Mouse (Mus musculus): Measurements from ENCODE around the gene Bcam.
A peak's percentile ranks its signal among the peaks of the same experiment; 100 is the strongest.
"Not testable (repeated sequence)": the region's sequence is repeated elsewhere in the genome, so short reads cannot be mapped to it uniquely, and the experiment has no call there.

Gene Bcam

DNA sequence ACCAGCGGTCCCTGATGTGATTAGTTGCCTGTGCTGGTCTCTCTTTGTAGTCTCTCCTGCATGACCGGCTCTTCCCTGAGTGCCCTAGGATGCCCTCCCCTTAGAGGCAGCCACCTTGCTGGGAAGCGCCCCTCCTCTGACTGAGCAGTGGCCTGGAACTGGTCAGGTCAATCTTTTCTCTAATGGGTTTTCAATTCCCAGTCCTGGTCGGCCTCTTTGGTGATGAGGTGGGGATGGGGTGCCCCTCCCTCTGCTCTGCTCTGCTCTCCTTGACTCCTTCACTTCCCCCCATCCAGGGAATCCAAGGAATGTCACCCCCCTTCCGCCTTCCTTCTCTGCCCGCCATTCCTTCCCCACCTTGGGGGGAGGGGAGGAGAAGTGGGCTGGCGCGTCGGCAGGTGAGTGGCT is at the start of gene Bcam:
TSS of gene Bcam (minus strand) at position 33 of the 408 bp plus-strand sequence.
- DNase-seq (ENCODE audit: low read depth), result no peak

DNA sequence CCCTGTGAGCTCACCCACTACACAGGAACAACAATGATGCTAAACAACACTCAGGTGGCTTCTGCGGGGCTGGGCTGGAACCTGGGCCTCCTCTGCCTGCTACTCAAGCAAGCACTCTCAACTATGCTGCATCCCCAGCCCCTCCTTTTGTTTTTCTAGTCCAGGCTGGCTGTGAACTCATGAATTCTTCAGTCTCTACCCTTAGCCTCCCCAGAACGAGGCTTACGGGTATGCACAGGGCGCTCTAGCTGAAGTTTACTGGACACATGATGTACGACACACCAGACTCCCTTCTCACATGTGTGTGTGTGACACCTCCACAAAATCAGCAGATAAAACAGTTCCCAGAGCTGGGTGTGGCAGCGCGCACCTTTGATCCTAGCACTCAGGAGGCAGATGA is 48.1 kb upstream of the Bcam start:
- no peak for DNase-seq (ENCODE audit: low read depth)

DNA sequence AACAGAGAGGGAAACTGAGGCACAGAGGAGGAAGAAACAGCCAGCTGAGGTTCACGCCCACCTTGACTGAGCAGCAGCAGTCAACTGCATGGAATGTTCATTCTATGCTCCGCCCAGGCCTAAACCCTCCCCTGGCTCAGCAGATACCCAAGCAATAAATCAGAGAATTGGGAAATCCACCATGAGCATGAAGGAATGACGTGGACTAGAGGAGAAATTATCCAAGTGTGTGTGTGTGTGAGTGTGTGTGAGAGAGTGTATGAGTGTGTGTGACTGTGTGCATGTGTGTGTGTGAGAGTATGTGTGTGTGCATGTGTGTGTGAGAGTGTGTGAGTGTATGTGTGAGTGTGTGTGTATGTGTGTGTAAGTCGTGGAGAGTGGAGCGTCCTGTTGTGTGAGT is 47.6 kb upstream of the Bcam start:
- peak; percentile 83 for DNase-seq (ENCODE audit: low read depth)

DNA sequence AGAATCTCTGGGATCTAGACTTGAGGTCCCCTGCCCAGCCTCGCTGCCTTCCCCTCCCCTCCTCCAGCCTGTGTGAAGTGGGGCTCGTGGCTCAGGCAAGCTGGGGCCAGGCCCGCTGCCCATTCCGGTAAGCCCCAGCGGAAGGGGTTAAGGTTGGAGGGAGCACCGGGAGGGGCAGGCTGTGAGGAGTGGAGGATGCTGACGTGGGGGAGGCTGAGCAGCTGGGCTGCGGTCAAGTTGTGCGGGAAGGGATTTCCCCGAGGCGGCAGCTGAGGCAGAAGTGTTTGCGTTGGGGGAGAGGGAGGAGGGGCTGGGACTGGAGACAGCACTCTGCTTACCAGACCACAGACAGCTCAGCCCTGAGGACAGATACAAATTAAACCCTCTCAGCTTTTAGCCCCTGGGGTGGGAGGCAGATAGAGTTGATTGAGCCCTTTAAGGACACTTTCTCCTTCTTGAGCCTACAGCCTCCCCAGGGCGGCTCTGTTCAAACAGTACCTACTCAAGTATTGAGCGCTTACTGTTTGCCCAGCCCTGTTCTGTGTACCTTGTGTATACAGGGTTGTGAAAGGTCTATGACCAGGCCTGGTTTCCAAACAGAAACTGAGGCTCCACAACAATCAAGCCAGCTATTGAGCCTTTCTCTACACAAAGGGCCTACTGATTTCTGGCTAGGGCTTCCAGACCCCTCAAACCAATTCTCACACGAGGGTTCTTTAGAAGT is 46.7 kb upstream of the Bcam start:
- DNase-seq (ENCODE audit: low read depth), result peak; percentile 89

DNA sequence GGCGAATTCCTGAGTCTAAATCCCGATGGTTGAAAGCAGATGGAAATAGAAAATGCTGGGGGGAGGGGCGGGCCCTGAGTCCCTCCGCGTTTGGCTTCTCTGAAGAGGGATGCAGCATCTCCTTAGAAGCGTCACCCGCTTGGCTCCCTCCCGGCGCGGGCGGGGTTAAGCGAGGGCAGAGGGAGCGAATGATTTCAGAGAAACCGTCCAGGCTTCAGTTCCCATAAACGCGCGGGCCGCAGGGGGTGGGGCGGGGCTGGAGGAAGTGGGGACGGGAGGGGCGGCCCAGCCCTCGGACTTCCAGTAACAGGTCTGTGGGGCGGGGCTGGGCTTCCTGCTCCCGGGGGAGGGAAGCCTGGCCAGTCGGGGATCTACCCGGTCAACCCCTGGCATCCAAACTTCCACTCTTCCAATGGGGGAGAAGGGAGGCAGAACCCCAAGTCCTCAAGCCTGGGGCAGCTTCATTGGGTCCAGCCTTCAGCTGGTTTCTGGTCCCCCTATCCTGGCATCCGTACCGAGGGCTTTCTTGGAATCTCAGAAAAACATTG is 45.5 kb upstream of the Bcam start:
- DNase-seq (ENCODE audit: low read depth), result peak; percentile 87

DNA sequence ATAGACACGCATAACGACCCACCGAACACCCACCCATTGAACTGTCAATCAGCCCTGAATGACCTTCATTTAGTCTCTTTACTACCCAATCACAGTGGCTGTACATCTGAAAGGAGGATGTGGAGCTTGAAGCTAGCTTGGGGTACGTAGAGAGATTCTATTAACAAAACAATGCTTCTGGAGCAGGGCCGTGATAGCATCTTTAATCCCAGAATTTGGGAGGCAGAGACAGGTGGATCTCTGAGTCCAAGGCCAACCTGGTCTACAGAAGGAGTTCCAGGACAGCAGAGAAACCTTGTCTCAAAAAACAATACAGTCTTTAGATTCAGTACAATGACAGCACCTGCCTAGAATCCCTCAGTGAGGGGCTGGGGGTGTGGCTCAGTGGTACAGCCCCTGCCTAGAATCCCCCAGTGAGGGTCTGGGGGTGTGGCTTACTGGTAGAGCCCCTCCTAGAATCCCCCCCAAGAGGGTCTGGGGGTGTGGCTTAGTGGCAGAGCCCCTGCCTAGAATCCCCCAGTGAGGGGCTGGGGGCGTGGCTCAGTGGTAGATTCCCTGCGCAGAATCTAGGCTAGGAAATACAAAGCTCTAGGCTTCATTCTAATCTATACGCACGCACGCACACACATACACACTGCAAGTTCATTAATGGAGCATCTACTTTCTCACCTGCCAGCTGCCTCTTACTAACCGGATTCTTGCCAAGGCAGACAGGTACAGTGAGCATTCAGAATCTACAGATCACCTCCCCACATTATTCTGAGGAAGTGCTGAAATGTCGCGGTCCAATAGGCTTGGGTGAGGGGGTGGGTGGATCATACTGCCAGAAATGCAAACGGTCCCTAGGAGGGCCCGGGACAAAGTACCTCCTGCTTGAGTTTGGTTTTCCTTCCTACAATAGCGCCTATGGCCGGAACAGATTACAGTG is 44.7 kb upstream of the Bcam start:
- no peak for DNase-seq (ENCODE audit: low read depth)

DNA sequence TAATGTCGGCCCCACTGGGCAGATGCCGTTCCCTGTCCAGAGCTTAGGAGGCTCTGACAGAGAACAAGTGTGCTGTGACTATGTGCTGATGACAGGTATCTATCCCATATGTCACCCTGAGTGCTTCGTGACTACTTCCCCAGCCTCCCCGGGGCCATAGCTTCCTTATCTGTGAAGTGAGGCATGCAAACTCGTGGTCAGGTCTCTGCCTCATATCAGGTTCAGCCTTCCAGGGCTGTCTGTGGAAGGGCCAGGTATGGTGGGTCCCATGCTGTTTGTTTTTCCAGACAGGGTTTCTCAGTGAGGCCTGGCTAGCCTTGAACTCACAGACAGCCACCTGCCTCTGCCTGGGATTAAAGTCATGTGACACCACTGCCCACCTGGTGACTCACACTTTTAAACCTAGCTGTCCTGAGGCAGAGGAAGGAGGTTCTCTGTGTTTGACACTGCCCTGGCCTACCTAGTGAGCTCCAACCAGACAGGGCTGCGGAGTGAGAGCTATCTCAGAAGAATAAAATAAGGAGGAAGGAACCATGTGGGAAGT is 42.8 kb upstream of the Bcam start:
- DNase-seq (ENCODE audit: low read depth), result no peak

DNA sequence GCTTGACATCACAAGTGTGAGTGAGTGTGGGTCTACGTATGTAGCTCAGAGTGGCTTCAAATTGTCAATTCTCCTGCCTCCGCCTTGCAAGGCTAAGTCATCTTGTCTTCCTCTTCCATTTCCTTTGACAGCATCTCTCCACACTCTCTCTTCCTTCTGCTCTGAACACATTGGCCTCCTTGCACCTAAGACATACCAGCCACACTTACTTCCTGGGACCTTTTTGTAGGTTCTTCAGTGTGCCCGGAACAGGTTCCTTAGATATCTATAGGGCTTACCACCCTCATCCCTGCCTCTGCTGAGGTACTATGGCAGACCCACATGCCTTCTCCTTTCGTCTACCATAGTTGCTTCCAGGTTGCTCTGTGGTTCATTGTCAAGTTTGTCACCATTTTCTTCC is 42.3 kb upstream of the Bcam start:
- DNase-seq (ENCODE audit: low read depth), result no peak

DNA sequence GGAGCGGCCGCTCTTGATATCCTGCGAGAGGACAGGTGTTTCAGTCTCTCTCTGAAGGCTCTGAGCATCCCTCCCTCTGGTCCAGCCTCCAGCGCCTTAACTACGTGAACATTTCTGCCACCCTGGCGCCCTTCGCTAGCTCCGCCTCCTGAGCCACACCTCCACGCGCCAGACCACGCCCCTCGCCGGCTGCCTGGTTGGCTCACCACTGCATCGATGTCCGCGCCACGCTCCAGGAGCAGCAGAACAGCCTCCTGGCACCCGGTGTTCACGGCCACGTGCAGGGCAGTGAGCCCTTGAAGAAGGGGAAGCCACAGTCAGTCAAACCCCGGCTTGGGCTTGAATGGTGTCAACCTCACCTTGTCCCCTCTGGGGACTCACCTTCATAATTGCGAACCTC is 40.3 kb upstream of the Bcam start:
- DNase-seq (ENCODE audit: low read depth), result no peak

DNA sequence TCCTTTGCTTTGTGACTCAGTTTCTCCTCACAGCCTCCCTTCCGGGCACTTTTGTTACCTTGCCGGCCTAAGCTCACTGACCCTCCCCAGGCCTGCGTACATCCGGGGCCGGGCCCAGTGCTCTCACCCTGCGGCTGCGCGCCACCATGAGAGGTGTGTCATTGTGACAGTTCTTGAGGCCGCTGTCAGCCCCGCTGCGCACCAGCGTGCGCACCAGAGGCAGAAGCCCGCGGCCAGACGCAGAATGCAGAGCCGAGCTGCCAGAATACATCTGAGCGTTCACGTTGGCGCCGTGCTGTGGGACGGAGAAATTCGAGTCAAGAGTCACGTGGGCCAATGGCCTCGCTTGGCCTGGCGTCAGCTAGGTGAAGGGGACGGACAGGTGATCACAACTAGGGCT is 38.6 kb upstream of the Bcam start:
- DNase-seq (ENCODE audit: low read depth), result no peak

DNA sequence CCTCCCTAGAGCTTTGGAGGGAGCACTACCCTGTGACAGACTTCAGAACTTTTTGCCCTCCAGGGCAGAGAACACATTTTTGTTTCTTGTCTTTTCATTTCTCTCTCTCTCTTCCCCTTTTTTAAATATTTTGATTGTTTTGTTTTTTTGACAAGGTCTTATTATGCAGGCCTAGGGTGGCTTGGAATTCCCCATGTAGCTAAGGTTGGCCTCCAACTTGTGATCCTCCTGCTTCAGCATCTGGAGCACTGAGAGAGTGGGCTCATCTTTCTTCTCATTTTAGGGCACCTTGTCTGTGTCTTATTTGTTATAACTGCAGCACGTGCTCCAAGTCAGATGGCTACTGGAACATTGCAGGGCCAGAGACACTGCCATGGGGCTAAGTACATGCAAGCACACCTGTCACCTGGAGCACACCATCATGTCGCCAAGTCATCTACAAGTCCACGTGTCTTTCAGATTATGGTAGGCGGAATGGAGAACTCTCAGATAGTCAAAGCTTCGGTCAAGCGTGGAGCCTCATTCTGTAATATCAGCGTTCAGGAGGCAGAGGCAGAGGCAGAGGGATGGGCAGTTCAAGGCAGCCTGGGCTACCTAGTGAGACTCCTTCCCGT is 35.6 kb upstream of the Bcam start:
- DNase-seq (ENCODE audit: low read depth), result no peak

DNA sequence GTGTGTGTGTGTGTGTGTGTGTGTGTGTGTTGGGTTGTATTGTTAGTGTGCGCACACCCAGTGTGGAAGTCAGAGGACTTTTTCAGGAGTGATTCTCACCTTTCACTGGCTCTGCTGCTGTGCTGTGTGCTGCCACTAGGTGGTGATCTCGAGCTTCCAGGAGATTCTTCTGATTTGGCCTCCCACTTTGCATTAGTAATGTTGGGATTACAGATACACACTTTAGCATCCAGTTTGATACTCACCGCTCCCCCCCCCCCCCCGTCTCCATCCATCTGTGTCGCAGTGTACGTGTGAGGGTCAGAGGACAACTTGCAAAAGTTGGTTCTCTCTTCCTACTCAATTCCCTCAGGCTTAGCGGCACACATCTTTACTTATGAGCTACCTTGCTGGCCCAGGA is 32.2 kb upstream of the Bcam start:
- DNase-seq (ENCODE audit: low read depth), result no peak

DNA sequence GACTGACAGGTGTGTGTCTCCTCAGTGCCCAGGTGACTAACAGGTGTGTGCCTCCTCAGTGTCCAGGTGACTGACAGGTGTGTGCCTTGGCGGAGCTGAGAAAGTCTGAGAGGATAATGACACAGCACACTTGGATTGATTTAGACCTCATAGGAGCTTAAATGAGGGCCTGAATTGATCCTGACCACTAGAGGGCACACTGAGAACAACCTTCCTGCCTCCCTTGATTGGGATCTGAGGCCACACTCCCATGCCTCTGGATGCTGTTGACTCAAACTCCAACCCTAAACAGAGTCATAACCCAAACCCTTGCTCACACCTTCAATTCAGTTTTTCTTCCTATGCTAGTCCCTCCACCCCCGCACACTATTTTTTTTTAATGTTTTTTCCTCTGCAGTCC is 29.9 kb upstream of the Bcam start:
- DNase-seq (ENCODE audit: low read depth), result peak; percentile 49

DNA sequence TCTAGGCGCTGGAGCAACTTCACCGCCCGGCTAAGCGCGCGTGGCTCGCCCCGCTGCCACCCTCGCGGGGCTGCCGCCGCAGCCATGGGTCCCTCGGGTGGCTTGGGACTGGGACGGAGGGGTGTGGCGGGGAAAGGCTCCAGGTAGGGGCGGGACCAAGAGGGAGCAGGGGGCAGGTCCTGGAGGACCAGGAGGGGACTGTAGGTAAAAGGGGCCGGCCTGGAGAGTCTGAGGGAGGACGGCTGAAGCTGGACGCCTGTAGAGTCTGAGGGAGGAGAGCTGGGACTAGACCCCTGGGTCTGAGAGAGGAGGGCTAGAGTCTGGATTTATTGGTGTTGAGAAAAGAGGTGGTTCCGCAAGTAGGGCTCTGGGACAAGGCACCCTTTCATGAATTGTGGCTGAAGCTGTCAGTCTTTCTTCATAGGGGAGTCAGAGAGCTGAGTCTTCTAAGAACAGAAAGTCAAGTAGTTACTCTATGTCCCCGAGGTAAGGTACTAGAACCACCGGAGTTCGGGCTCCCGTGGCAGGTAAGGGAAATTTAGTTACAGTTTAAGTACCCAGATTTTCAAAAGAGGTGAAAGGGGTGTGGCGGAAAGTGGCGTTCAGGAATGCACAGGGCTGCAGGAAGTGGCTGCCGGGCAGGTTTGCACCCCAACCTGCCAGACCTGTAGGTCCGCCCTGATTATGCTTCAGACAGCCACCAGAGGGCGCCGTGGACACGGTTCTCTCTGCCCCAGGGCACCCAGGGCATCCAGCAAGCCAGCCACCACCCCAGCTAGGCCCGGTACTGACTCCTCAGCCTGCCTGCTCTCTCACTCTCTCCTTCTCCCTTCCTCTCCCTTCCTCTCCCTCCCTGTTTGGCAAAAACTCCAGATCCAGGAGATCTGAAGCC is 26.1 kb upstream of the Bcam start, which contains the start of gene Cblc:
TSS of gene Cblc (minus strand) at position 113 of the 892 bp plus-strand sequence.
- peak; percentile 51 for DNase-seq (ENCODE audit: low read depth)

DNA sequence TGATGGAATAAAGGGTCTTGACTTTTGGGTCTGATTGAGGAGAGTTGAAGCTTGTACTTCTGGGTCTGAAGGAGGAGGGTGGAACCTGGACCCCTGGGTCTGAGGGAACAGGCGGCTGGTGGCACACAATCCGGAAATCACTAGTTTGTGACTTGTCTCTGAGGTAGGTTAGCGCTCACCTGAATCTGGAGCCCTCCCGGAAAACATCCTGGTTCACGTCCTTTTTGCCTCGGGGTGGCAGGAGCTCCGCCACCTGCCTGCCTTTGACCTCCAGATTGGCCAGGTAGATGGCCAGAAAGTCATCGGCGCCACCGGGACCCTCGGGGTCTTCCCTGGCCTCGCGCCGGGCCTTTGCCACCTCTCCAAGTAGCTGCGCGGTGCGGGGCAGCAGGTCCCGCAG is 25.4 kb upstream of the Bcam start:
- DNase-seq (ENCODE audit: low read depth), result no peak

DNA sequence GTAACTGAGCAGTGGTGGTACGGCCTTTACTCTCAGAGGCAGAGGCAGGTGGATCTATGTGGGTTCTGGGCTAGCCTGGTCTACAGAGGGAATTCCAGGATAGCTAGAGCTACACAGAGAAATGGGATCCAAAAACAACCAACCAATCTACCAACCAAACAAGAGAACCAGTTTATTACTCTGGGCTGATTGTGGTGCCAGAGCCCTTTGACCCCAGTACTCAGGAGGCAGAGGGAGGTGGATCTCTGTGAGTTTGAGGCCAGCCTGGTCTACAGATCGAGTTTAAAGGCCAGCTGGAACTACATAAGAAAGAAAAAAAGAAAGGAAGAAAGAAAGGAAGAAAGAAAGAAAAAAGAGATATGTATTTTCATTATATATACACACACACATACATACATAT is 24.4 kb upstream of the Bcam start:
- no peak for DNase-seq (ENCODE audit: low read depth)

DNA sequence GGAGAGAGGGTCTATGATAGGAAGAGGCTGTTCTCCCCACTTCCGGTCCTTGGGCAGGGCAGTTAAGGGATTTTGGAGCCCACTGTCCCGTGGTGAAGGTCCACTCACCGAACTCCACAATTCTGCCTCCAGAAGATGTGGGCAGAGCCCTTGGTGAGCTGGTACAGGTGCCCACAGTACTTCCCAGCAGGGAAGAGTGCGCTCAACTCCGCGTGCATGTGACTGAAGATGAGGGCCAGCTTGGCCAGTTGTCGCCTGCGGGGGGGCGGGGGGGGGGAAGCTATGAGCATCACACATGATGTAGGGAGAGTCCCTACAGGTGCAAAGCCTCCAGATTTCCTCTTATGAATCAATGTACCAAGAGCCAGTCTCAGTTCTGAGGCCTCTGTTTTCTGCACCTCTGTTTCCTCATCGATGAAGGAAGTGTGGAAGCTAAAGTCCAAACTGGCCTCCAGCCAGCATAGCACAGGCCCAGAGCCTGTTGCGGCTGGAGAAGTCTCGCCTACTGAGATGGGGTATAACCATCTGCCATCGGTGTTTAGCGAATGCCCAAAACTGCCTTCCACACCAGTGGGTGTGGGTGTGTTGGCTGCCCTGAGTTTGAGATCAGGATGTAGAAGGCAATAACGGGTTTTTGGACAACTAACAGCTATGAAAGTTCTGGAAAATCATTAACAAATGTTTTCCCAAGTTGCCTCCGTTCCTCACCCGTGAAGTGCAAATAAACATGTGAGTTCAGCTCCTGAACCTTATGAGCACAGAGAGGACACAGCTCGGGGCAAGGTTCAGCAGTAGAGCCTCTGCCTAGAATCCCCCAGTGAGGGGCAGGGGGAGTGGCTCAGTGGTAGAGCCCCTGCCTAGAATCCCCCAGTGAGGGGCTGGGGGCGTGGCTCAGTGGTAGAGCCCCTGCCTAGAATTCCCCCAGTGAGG is 22.1 kb upstream of the Bcam start:
- DNase-seq (ENCODE audit: low read depth), result no peak

DNA sequence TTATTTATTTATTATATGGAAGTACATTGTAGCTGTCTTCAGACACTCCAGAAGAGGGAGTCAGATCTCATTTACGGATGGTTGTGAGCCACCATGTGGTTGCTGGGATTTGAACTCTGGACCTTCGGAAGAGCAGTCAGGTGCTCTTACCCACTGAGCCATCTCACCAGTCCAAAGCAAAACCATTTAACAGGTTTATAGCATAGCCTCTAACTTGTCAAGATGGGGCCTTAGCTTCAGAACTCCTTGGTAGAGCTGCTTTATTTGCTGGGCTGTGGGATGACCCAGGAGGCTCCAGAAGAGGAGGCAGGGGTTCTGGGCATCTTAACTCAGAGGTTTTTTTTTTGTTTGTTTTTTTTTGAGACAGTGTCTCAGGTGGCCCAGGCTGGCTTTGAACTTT is 20.7 kb upstream of the Bcam start:
- not testable (repeated sequence) for DNase-seq (ENCODE audit: low read depth)

DNA sequence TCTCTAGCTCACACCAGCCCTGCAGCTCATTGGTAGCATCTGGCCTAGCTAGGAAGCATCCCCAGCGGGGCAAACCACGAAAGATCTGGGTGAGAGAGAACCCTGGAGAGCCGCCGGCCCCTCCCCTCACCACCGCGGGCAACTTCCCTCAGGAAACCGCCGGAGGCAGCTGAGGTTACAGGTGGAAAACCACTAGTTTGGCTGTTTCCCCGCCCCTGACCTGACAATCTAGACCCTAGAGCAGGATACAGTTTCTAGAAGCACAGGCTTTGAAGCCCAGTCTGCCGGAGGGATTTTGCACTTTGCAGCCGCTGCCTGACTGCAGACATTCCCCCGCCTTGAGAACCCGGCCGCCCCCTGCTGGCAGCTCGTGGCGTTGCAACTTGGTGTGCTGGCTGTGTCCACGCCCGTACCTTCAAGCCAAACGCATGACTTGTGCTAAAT is 19.1 kb upstream of the Bcam start:
- peak; percentile 53 for DNase-seq (ENCODE audit: low read depth)

DNA sequence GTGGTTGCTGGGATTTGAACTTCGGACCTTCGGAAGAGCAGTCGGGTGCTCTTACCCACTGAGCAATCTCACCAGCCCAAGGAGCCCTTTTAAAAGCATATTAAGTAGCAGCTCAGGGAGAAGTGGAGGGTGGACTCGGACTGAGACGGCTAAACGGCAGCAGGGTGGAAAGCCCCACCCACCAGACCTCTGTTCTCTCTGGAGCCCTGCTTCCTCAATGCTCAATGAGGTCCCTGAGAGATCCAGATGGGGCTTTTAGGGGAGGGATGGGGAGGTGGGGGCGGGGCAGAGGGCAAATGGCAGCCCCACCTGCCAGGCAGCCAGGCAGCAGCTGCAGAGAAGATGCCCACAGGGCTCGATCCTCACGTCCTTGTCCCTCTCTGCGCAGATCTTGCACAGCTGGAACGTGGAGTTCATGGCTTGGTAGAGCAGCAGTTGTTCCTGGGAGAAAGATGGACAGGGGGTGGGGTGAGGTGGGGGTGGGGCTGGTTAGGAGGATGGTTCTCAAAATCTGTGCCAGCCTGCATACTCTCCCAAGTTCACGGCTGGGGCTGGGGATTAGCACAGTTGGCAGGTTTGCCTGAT is 15.2 kb upstream of the Bcam start:
- DNase-seq (ENCODE audit: low read depth), result no peak
